Mouse (Mus musculus): ENCODE measurements around the gene Kif24. TPM values are rescaled to one million over a fixed set of nuclear protein-coding genes. Genes with fewer than 3 reads are reported as not detected.

The Kif24 gene
- 1.1 TPM for polyA plus RNA-seq (2014; fragmentation: Illumina TruSeq; extraction: RNeasy Lipid Tissue Mini Kit (QIAGEN cat#74804); ENCODE audit: low read depth, low replicate concordance)

DNA sequence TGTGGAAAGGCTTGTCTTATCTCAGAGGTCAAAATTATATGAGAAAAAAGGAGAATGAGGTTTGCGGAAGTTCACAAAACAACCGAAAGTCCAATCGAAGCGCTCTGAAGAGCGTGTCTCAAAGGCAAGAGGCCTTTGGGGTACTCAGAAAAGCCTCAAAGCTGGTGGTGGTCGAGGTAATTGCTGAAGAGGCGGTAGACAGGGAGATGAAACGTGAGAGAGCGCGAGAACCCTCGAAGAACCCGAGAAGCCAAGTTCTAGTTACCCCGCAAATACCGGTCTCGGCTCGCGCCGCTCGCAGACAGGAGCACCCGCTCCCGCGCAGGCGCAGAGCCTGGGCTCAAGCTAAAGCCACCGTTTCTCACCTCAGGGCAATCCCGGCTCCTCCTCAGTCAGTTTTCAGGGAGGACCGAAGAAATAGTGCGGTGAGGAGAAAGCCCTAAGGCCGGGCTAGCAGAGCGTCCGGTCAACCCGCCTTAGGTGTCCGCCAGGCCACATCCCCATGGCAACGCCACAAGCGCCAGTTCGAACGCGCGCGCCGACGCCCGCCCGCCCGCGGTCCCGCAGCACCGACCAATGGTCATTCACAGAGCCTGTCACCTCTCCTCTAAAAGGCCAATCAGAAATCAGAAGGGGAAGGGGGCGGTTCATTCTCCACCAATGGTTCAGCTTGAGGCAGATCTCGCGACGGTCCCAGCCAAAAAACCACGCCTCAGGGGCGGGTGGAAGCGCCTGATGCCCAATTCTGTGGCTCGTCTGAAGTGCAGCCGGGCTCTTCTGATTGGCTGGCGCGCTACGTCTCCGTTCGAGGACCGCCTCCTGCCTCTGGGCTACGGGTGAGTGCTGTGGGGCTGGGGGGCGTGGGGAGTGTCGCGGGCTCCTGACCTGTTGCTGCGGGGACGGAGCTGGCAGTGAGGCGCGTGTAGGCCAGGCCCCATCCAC is at the start of gene Kif24, which contains the start of gene Nudt2:
Gene Kif24, minus strand, starts transcription at position 543 of the 942 bp plus-strand sequence.
Gene Nudt2, plus strand, starts transcription at position 807 of the 942 bp plus-strand sequence.

GRCm38 (mm10) chr4:41502986-41503412 is 38.3 kb upstream of the Kif24 start, which contains the start of gene AI464131:
TSS of gene AI464131 (minus strand) at chr4:41503076.

GRCm38 (mm10) chr4:41348584-41349198 is 116.0 kb downstream of the Kif24 start, which contains the start of gene Ubap1:
TSS of gene Ubap1 (plus strand) at chr4:41348996.

Other genes starting within 250 kb of the Kif24 start
- gene Ubap2, start 189.7 kb downstream of the Kif24 start, polyA plus RNA-seq (2014; fragmentation: Illumina TruSeq; extraction: RNeasy Lipid Tissue Mini Kit (QIAGEN cat#74804); ENCODE audit: low read depth, low replicate concordance): 33.0 TPM
- gene Dcaf12, start 150.0 kb downstream of the Kif24 start, polyA plus RNA-seq (2014; fragmentation: Illumina TruSeq; extraction: RNeasy Lipid Tissue Mini Kit (QIAGEN cat#74804); ENCODE audit: low read depth, low replicate concordance): 28.9 TPM
- gene Ubap1, start 115.9 kb downstream of the Kif24 start, polyA plus RNA-seq (2014; fragmentation: Illumina TruSeq; extraction: RNeasy Lipid Tissue Mini Kit (QIAGEN cat#74804); ENCODE audit: low read depth, low replicate concordance): 51.5 TPM
- 31.2 TPM for gene Nudt2, start 264 bp upstream of the Kif24 start, polyA plus RNA-seq (2014; fragmentation: Illumina TruSeq; extraction: RNeasy Lipid Tissue Mini Kit (QIAGEN cat#74804); ENCODE audit: low read depth, low replicate concordance)
- 8.9 TPM for gene AI464131, start 38.2 kb upstream of the Kif24 start, polyA plus RNA-seq (2014; fragmentation: Illumina TruSeq; extraction: RNeasy Lipid Tissue Mini Kit (QIAGEN cat#74804); ENCODE audit: low read depth, low replicate concordance)
- gene 1110017D15Rik, start 52.4 kb upstream of the Kif24 start, polyA plus RNA-seq (2014; fragmentation: Illumina TruSeq; extraction: RNeasy Lipid Tissue Mini Kit (QIAGEN cat#74804); ENCODE audit: low read depth, low replicate concordance): not detected
- gene Fam219a, start 104.7 kb upstream of the Kif24 start, polyA plus RNA-seq (2014; fragmentation: Illumina TruSeq; extraction: RNeasy Lipid Tissue Mini Kit (QIAGEN cat#74804); ENCODE audit: low read depth, low replicate concordance): 1.5 TPM
- not detected for gene Dnaic1, start 104.9 kb upstream of the Kif24 start, polyA plus RNA-seq (2014; fragmentation: Illumina TruSeq; extraction: RNeasy Lipid Tissue Mini Kit (QIAGEN cat#74804); ENCODE audit: low read depth, low replicate concordance)
- gene Enho, start 175.4 kb upstream of the Kif24 start, polyA plus RNA-seq (2014; fragmentation: Illumina TruSeq; extraction: RNeasy Lipid Tissue Mini Kit (QIAGEN cat#74804); ENCODE audit: low read depth, low replicate concordance): not detected
- 0.44 TPM for gene Cntfr, start 232.2 kb upstream of the Kif24 start, polyA plus RNA-seq (2014; fragmentation: Illumina TruSeq; extraction: RNeasy Lipid Tissue Mini Kit (QIAGEN cat#74804); ENCODE audit: low read depth, low replicate concordance)
- 19.3 TPM for gene Il11ra1, start 235.1 kb upstream of the Kif24 start, polyA plus RNA-seq (2014; fragmentation: Illumina TruSeq; extraction: RNeasy Lipid Tissue Mini Kit (QIAGEN cat#74804); ENCODE audit: low read depth, low replicate concordance)
- gene Rpp25l, start 248.6 kb upstream of the Kif24 start, polyA plus RNA-seq (2014; fragmentation: Illumina TruSeq; extraction: RNeasy Lipid Tissue Mini Kit (QIAGEN cat#74804); ENCODE audit: low read depth, low replicate concordance): 0.61 TPM